Mouse (Mus musculus): ENCODE data around the gene Pla2g10. TPM values are rescaled to one million over a fixed set of nuclear protein-coding genes. Genes with fewer than 3 reads are reported as not detected.
"Not testable (repeated sequence)": the region's sequence is repeated elsewhere in the genome, so short reads cannot be mapped to it uniquely, and the experiment has no call there.

Pla2g10 gene
- polyA plus RNA-seq, 1 experiment, result 0.34 TPM

- no peak for DNase-seq (ENCODE audit: low read depth)
- no peak for TF ChIP-seq POLR2A (IDR thresholded peaks at IDR 0.05; ENCODE audit: borderline replicate concordance, extremely low read depth, insufficient read depth, insufficient read length, poor library complexity, severe bottlenecking)
- TF ChIP-seq CTCF (IDR thresholded peaks at IDR 0.05; ENCODE audit: borderline replicate concordance, extremely low read depth, insufficient read depth, insufficient read length), result no peak
Measured at GRCm38 (mm10) chr16:13749306-13749705, 18.5 kb upstream of the Pla2g10 start.

- DNase-seq (ENCODE audit: low read depth), result not testable (repeated sequence)
Measured at GRCm38 (mm10) chr16:13748813-13749212, 18.0 kb upstream of the Pla2g10 start.

GRCm38 (mm10) chr16:13748124-13748523, 17.3 kb upstream of the Pla2g10 start:
- no peak for DNase-seq (ENCODE audit: low read depth)
- TF ChIP-seq CTCF (IDR thresholded peaks at IDR 0.05; ENCODE audit: borderline replicate concordance, extremely low read depth, insufficient read depth, insufficient read length) (no peak), POLR2A (IDR thresholded peaks at IDR 0.05; ENCODE audit: borderline replicate concordance, extremely low read depth, insufficient read depth, insufficient read length, poor library complexity, severe bottlenecking) (no peak)

GRCm38 (mm10) chr16:13747708-13748107, 16.9 kb upstream of the Pla2g10 start:
- TF ChIP-seq CTCF (IDR thresholded peaks at IDR 0.05; ENCODE audit: borderline replicate concordance, extremely low read depth, insufficient read depth, insufficient read length) (no peak), POLR2A (IDR thresholded peaks at IDR 0.05; ENCODE audit: borderline replicate concordance, extremely low read depth, insufficient read depth, insufficient read length, poor library complexity, severe bottlenecking) (no peak)

GRCm38 (mm10) chr16:13740844-13741243, 10.1 kb upstream of the Pla2g10 start:
- no peak for TF ChIP-seq POLR2A (IDR thresholded peaks at IDR 0.05; ENCODE audit: borderline replicate concordance, extremely low read depth, insufficient read depth, insufficient read length, poor library complexity, severe bottlenecking)
- no peak for TF ChIP-seq CTCF (IDR thresholded peaks at IDR 0.05; ENCODE audit: borderline replicate concordance, extremely low read depth, insufficient read depth, insufficient read length)

More at GRCm38 (mm10) chr16:13747708-13748107, 16.9 kb upstream of the Pla2g10 start:
- no peak for DNase-seq (ENCODE audit: low read depth)

GRCm38 (mm10) chr16:13739044-13739443, 8.3 kb upstream of the Pla2g10 start:
- DNase-seq (ENCODE audit: low read depth), result not testable (repeated sequence)

More at GRCm38 (mm10) chr16:13740844-13741243, 10.1 kb upstream of the Pla2g10 start:
- DNase-seq (ENCODE audit: low read depth), result no peak

- DNase-seq (ENCODE audit: low read depth), result no peak
- TF ChIP-seq POLR2A (IDR thresholded peaks at IDR 0.05; ENCODE audit: borderline replicate concordance, extremely low read depth, insufficient read depth, insufficient read length, poor library complexity, severe bottlenecking) (no peak), CTCF (IDR thresholded peaks at IDR 0.05; ENCODE audit: borderline replicate concordance, extremely low read depth, insufficient read depth, insufficient read length) (no peak)
Measured at GRCm38 (mm10) chr16:13735977-13736376, 5.2 kb upstream of the Pla2g10 start.

- DNase-seq (ENCODE audit: low read depth), result peak; percentile 80
- TF ChIP-seq POLR2A (IDR thresholded peaks at IDR 0.05; ENCODE audit: borderline replicate concordance, extremely low read depth, insufficient read depth, insufficient read length, poor library complexity, severe bottlenecking) (no peak), CTCF (IDR thresholded peaks at IDR 0.05; ENCODE audit: borderline replicate concordance, extremely low read depth, insufficient read depth, insufficient read length) (peak; percentile 91)
Measured at GRCm38 (mm10) chr16:13733518-13734137, 2.8 kb upstream of the Pla2g10 start.

GRCm38 (mm10) chr16:13732786-13733185, 2.0 kb upstream of the Pla2g10 start:
- DNase-seq (ENCODE audit: low read depth), result no peak
- no peak for TF ChIP-seq POLR2A (IDR thresholded peaks at IDR 0.05; ENCODE audit: borderline replicate concordance, extremely low read depth, insufficient read depth, insufficient read length, poor library complexity, severe bottlenecking)
- TF ChIP-seq CTCF (IDR thresholded peaks at IDR 0.05; ENCODE audit: borderline replicate concordance, extremely low read depth, insufficient read depth, insufficient read length), result no peak

- DNase-seq (ENCODE audit: low read depth), result no peak
- TF ChIP-seq CTCF (IDR thresholded peaks at IDR 0.05; ENCODE audit: borderline replicate concordance, extremely low read depth, insufficient read depth, insufficient read length) (no peak), POLR2A (IDR thresholded peaks at IDR 0.05; ENCODE audit: borderline replicate concordance, extremely low read depth, insufficient read depth, insufficient read length, poor library complexity, severe bottlenecking) (no peak)
Measured at GRCm38 (mm10) chr16:13729428-13729827, 1.4 kb downstream of the Pla2g10 start.

- TF ChIP-seq CTCF (IDR thresholded peaks at IDR 0.05; ENCODE audit: borderline replicate concordance, extremely low read depth, insufficient read depth, insufficient read length) (no peak), POLR2A (IDR thresholded peaks at IDR 0.05; ENCODE audit: borderline replicate concordance, extremely low read depth, insufficient read depth, insufficient read length, poor library complexity, severe bottlenecking) (no peak)
- DNase-seq (ENCODE audit: low read depth), result no peak
Measured at GRCm38 (mm10) chr16:13727811-13728335, 2.9 kb downstream of the Pla2g10 start.

GRCm38 (mm10) chr16:13722937-13723336, 7.8 kb downstream of the Pla2g10 start:
- TF ChIP-seq POLR2A (IDR thresholded peaks at IDR 0.05; ENCODE audit: borderline replicate concordance, extremely low read depth, insufficient read depth, insufficient read length, poor library complexity, severe bottlenecking) (no peak), CTCF (IDR thresholded peaks at IDR 0.05; ENCODE audit: borderline replicate concordance, extremely low read depth, insufficient read depth, insufficient read length) (no peak)
- DNase-seq (ENCODE audit: low read depth), result no peak
